Mouse (Mus musculus): ENCODE results near the gene Olfm3.

Olfm3 gene

DNA sequence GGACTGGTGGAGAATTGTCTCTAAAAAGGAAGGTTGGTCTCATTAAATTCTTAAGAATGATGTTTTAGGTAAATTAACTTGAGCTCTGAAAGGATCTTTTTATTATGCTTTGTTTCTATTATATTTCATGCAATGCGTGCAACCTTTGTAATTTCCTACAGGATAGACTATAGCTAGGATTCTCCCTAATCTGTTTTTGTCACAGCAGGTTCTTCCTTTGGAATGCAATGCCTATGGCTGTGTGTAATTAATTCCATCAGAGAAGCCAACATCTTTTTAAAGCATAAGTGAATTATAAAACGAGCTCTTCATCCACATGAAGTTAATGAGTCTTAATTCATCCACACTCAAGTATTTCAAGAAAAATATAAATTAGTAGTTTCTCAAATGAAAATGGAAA lies 177.5 kb downstream of the Olfm3 start:
- no peak for DNase-seq

DNA sequence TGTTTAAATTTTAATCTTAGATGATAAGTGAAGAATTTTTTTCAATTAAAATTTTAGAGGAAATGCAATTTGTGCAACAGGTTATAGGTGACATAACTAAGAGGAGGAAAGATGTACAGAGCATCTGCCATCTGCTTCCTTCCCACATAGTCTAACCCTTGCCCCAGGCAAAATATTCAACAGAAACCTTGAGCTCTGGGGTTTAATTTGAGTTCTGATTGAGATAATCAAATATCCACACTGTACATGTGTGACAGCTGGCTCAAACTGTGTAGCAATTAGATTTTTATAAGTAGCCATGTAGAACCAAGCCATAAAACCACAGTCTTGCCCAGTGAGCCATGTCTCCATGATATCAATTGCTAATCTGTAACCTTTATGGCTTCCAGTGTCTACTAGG lies 179.1 kb downstream of the Olfm3 start:
- DNase-seq = no peak

DNA sequence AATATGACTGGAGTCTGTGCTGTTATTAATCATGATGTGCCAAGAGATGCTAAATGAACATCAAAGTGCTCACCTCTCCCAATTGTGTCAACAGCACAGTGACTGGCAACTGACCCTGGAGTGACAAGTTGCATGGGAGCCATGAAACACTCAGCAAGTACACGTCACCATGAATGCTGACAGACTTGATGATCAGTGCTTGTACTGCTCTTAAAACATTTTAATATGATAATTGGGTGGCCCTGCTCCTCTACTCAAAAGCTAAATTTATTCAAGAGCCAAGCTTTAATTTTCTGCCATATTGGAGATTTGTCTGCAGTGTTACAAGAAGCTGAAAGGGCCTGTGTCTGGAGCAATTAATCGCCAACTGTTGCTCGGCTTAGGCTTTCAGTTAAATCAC lies 184.4 kb downstream of the Olfm3 start:
- no peak for DNase-seq

DNA sequence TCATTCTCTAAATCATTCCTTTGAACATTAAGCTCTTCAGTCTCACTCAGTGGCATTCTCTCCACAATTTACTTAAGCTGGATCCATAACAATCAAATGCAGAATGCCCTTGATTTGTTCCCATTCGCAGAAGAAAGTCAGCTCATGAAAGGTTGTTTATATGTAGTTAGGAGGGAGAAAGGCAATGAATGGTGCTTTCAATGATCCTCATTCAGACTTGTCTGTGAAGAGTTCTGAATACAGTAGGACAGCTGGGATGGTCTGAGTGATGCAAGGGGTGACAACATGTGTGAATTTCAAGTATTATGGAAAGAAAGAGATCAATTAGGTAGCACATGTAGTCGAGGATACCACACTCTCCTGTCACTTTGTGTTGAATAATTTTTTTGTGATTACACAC lies 186.8 kb downstream of the Olfm3 start:
- DNase-seq = no peak

DNA sequence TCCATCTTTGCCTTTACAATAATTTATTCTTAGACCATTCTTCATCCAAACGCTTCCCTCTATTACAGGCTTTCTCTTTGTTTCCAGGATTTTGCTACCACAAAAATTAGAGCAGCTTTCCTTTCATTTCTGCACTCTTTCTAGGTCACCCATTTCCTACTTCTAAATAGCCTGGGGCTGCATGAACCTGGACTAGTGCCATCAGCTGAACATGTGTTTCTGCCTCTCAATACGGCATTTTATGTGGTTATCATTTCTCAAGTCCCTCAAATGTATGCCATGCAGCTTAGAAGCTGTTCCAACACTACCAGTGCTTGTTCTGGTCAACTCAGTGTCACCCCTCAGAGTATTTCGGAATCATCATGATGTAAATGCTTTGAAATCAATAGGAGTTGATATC lies 191.6 kb downstream of the Olfm3 start:
- DNase-seq = no peak

DNA sequence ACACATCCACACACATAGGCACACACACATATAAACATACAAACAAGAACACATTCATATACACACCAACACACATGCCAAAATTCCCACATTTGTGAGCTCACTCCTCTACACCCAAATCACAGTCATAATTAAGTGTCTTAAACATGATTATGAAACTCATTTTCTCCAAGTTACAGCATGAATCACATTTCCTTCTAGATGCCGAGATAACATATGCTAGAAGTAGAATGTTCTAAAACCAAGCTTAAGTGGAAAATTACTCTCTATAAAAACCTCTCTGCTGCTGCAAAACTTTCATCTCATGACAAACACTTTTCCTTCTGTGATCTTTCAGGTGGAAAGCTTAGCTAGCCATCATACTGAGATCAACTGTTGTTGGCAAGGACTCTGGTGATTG lies 195.7 kb downstream of the Olfm3 start:
- no peak for DNase-seq

DNA sequence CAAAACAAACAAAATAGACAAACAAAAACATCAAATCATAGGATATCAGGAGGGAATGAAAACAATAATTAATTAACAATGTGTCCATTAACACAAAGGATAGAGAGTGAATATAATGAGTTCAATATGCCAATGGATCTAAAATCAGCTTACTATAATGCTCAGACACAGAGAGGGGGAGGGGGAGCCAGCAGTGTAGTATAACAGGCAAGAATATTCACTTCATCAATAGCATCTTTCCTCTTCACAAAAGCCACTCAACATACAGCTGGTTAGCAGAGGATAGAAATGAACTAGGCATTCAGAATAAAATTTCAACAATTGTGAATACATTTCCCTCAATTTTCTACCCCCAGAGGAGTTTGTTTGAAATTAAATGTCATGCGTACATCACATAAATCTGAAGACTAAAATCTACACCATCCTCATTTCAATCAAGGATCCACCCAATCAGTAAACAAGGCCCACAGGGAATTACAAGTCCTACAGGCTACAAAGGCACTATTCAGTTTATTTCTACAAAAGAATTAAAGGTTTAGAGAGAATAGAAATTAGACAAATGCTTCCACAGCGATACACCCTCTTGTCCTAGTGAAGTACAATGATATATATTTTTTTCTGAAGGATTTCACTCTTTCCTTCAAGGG lies 200.4 kb downstream of the Olfm3 start:
- DNase-seq = no peak

DNA sequence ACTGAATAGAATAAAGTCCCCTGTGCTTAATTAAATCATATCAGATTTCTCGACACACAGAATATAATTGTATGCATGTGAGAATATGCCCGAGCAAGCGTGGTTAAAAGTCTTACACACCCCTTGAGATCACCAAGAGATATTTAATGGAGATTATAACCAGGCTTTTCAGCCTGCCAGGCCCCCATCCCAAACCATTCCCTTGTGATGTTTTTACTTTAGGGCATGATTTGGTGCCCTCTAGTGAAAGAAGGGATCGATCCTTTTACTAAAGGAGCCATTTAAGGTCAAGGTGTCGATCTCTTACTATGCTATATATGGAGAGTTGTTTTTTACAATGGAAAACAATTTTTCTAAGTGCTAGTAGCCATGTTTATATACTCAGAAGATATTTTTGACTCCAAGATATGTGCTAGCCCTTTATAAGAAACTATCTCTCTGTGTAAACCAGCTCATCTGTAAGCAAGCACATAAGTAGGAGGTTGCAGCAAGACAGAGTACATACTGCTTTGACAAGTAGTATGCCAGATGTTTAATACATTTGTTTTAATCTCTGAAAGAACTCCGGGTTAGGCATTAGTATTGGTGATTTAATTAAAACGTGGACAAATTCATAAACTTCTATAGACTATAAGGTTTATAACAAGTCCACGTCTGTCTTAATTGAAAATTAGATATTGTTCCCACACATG lies 201.1 kb downstream of the Olfm3 start:
- no peak for DNase-seq

DNA sequence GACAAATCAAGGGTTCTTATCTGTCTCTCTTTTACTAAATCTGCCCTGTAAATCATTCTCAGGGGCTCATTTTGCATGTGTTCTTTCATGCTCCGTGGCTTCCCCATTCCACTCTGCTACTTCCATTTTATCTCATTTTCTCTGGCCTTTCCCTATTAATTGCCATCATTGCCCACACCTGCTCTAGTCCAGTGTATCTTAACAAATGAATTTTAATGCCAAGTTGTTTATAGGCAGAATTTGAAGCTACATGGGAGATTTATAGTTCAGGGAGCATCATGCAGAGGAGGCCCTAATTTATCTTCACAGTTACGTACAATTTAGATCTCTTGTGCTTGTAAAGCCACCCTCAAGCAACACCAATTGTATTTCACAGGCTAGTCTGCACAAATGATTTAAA lies 241.8 kb downstream of the Olfm3 start:
- DNase-seq = no peak

DNA sequence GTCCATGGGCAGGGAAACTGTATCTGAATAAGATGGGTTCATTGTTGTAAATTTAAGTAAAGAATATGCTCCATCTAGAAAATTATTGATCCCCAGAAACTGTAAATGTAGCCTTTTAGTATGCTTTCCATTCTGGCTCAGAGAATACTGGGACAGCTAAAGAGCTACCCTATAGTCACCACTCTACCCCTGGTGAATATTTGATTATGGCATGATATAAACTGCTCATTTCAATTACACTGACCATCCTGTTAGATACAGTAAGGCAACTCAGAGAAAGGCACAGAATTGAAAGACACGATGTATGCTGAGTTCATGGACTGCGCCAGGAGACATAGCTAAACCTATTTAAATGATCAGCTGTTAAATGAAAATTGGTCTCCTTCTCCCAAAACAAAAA lies 242.4 kb downstream of the Olfm3 start:
- DNase-seq = no peak

DNA sequence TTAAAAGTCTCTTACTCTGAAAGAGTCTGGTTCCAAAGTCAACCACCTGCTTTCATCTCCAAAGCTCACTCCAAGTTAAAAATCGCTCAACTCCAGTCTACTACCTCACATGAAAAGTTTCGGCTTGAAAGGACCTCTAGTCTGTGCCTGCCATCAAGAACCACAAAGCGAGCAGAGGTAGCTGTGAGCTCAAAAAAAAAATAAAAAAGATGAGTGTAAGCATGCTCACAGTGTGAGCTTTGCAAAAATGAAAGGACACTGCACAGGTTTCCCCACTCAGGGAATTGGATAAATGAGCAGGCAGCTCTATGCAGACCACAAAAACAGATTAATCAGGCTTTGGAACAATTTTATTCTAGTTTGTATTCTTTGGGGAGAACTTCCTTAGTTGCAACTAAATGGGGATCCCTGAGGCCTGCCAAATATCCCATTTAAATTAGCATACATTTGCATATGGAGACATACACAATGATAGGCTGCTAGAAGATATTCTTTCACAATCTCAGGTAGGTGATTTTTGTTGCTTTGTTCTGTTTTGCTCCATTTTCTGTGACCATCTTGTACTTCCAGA lies 255.1 kb downstream of the Olfm3 start:
- no peak for DNase-seq

DNA sequence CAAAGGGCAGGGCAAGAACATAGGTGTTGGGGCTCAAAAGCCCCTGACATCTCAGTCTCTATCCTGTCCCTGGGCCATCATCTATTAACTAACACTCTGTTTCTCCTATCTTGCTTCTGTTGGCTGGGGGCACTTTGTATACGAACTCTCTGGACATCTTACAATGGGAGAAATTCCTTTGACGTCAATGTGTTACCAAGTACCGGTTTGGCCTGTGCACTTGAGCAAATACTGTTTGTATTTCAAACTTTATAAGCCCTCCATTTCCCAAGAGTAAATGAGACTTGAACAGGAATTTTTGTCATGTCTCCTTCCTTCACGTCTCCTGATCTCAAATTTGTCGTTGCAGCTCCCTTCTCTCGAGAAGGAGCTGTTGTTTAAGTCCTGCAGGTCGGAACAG lies 270.7 kb downstream of the Olfm3 start:
- no peak for DNase-seq
